Mouse (Mus musculus): Measurements from ENCODE around the gene Scn9a. TPM values are rescaled to one million over a fixed set of nuclear protein-coding genes. Genes with fewer than 3 reads are reported as not detected.

Scn9a gene
- polyA plus RNA-seq, 1 experiment from 2014 or later = 3.7 TPM

- no peak overlapping the region for H3K27ac ChIP-seq (ENCODE audit: low read depth, low read length)
- no peaks in the 10 kb centered on the region for H3K9me3 ChIP-seq (ENCODE audit: control insufficient read depth, low read length)
- no peaks in the 10 kb centered on the region for H3K27me3 ChIP-seq (ENCODE audit: control insufficient read depth, insufficient read depth, low read length)
- ATAC-seq (ENCODE audit: low FRiP score) (no peak), DNase-seq (ENCODE audit: low spot score) (peak; percentile 9)
- H3K4me2 ChIP-seq (replicated peaks; ENCODE audit: low read depth, low read length) = no peak overlapping the region
- WGBS = 48% methylated on average over 3 of the region's 3 CpGs
- no peak overlapping the region for H3K9ac ChIP-seq (ENCODE audit: low read depth, low read length)
- no peak overlapping the region for H3K4me3 ChIP-seq (ENCODE audit: low read depth, low read length)
- H3K36me3 ChIP-seq (ENCODE audit: control insufficient read depth, insufficient read depth, low read length) = no peaks in the 10 kb centered on the region
- H3K4me1 ChIP-seq (replicated peaks; ENCODE audit: control insufficient read depth, insufficient read depth, low read length) = no peaks in the 10 kb centered on the region
These were observed 198.5 kb downstream of the Scn9a start for GRCm38 (mm10) chr2:66436286-66436685.

Other genes starting within 250 kb of the Scn9a start
- gene Scn1a, start 194.1 kb downstream of the Scn9a start, polyA plus RNA-seq (2014; fragmentation: Nextera tagmentation; extraction: Ambion mirVana) = 2.3 and 2.4 TPM in 2 replicates
- 0.73 and 0.78 TPM in 2 replicates for gene Scn7a, start 150.0 kb upstream of the Scn9a start, polyA plus RNA-seq (2014; fragmentation: Nextera tagmentation; extraction: Ambion mirVana)